Mouse (Mus musculus) cerebellum, postnatal 25 days (tissue): ENCODE results near the gene Sema4b.
A peak's percentile ranks its signal among the peaks of the same experiment; 100 is the strongest.

Experiments
- DNase-seq, 2 experiments: peaks; one replicate each; pipeline ENCODE4 v3.0.0; 2021; ENCODE audit warnings: mixed read lengths in 2 of 2

The Sema4b gene

DNA sequence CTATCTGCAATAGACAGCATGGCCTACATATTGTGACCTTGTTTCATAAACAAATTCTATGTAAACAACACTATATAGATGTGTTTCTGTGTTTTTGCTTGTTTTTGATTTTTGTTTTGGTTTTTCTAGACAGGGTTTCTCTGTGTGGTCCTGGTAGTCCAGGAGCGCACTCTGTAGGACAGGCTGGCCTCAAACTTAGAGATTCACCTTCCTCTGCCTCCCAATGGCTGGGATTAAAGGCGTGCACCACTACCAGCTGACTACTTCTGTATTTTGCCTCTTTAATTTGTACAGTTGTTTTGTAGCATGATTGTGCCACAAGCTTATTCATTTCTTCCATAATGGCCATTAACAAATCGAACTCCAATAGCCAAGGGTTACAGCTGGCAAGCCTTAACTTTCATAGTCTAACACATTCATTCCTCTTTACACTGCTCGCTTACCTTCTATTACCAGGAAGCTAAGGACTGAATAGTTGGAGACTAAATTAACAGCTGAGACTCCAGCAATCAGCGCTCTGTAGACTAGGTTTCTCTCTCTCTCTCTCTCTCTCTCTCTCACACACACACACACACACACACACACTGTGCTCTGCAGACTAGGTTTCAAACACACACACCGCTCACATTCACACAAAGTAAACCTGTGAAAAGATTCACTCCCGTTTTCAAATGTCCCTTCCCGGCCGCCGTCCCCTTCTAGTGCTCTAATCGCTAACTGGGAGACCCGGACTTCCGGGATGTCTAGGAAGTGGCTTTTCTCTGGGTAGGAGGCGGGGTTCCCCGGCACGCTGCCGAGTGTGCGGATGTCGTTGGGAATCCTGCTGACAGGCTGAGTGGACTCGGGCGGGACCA lies 82.5 kb downstream of the Sema4b start, which contains the start of gene Vps33b:
Gene Vps33b (plus strand): TSS at position 753 of the 854 bp plus-strand sequence.
- peak; percentile 98 to 99 for DNase-seq

GRCm38 (mm10) chr7:80269751-80270255 lies 83.2 kb downstream of the Sema4b start:
- peak in 1 of 2 experiments; percentile 76 for DNase-seq

- DNase-seq = no peak
Observed at GRCm38 (mm10) chr7:80273456-80273855, 86.8 kb downstream of the Sema4b start.
